Mouse (Mus musculus) monocyte, adult 5-6 weeks (primary cell): ENCODE measurements around the gene Kcmf1. TPM values are rescaled to one million over a fixed set of nuclear protein-coding genes. Genes with fewer than 3 reads are reported as not detected.

Experiments used
- ATAC-seq: fragments of 153-309, 156-312 bp; replicated peaks from 2 replicates; pipeline ENCODE4 v1.8.0; 2017; ENCODE audit warnings: mild to moderate bottlenecking; ENCODE audit not compliant: low TSS enrichment, insufficient number of reproducible peaks, severe bottlenecking, poor library complexity, low FRiP score
- total RNA-seq: library from RNA; stranded (forward); fragments of 200-1000, 200-491, 200-594 nt; gene quantifications from 3 replicates; pipeline ENCODE4 v1.2.3, GENCODE M21; 2017

Kcmf1 gene
- total RNA-seq, 1 experiment from 2014 or later, result 128 TPM

DNA sequence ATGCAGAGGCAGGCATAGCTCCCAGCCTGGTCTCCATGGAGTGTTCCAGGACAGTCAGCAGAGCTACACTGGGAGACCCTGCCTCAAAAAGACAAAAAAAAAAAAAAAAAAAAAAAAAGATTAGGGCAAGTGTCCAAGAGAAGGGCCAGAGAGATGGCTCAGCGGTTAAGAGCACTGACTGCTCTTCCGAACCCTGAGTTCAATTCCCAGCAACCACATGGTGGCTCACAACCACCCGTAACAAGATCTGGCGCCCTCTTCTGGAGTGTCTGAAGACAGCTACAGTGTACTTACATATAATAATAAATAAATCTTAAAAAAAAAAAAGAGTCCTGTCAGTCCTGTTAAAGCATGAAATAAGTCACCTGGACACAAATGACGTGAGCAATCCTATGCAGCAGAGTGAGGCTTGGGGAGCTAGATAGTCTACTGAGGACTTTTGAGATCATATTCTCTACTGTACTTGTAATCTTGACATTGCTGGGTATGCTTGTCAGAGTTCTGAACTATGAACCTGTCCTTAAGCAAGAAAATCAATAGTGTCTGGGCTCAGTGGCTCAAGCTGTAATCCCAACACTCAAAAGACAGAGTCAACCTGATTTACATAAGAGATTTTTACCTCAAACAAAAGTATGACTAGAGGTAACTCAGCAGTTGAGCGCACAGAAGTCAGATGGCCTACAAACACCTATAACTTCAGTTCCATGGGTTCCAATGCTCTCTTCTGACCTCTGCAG, 2.6 kb upstream of the Kcmf1 start:
- ATAC-seq, result no peak

DNA sequence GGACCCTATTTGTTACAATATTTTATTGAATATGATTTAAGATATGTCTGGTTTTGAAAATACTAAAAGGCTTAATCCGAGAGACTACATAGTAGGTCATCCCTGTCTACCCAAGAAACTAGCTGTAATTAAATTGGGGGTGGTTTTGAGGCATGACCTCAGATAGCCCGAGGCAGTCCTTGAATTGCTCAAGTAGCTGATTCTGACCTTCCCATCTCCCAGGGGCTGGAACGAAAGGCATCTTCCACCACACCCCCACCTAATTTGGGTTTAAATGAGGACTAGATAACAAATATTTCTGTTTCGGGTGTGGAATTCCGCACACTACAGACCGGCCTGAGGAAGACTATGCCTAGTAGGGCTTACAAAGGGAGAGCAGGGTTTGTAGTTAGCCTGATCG, 1.2 kb upstream of the Kcmf1 start:
- no peak for ATAC-seq

DNA sequence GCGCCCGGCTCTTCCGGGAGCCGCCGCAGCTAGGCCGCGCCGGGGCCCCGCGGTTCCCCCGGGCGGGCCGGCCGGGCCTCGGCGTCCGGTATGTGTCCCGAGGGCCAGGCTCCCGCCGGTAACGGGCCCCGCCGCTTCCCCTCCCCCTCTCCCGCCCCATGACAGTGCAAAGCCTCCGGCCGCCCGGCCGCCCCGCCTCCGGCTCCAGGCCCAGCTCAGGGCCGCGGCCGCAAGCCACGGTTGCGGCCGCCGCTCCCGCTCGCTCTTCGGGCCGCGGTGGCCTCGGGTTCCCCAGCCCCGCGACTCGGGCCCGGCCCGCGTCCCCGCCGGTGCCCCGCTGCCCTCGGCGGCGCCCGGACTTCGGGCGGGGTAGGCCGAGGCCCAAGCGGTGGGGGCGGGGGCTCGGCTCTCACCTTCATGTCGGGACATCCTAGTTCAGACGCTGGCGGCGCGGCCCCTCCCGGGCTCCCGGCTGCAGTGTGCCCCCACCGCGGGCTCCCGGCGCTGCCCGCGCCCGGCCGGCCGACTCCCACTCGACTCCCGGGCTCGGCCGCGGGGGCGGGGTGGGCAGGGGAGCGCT, 488 bp downstream of the Kcmf1 start:
- ATAC-seq, result no peak

DNA sequence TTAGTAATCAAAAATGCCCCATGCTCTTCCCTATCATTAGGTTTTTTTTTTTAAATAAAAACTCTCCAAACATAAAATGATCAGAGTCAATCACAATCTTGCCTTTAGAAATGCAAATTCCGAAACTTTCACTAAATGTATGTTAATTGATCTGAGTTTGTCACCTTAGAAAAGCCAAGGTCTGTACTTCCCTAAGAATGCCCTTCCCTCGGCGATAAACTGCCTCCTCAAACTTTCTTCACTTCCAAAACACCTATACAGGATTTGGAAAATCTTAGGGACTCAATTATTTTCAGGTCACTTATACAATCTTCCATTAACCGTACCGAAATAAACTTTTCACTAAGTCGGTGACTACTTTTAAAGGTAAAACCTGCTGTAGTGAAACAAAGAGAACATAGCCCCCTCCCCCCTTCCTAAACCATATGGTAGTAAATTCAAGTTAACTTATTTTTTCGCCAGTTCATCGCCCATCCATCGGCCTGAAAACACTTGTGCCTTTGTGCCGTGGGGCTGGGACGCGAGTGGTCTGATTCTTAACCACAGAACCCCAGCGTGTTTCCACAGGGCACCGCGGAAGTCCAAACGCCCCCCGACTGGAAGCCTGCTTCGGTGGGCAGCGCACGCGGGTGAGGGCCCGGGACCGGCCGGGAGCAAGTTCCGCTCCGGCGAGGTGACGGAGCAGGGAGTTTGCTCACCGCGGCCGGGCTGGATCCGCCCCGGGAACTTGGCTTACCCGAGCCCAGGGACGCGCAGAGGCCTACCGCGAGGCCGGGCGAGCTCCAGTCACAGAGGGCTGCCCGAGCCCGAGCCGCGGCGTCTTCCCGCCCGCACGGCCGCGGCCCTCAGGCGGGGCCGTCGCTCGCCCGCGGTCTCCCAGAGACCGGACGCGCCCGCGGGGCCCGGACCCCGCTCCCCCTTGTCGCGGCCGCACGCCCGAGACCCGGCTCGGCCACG, 1.3 kb downstream of the Kcmf1 start:
- 0 out of 2 replicates have a peak, but pooled peaks have one; percentile 24 for ATAC-seq

DNA sequence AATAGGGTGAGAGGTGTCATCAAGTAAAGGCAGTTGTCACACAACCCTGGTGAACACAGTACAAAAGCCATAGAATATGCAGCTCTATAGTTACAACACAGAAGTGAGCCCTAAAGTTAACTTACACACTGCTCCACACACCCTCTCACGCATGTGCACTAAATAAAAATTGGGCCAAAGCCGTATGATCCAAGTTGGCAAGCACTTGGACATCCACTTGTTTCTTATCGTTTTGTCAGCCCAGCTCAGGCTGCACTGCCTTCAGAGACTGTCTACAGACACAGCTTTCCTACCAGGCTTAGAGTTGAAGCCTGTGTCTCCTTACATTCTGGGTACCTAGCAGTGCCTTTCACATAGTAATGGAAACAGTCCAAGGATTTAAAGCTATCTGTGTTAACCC, 4.8 kb downstream of the Kcmf1 start:
- no peak for ATAC-seq

DNA sequence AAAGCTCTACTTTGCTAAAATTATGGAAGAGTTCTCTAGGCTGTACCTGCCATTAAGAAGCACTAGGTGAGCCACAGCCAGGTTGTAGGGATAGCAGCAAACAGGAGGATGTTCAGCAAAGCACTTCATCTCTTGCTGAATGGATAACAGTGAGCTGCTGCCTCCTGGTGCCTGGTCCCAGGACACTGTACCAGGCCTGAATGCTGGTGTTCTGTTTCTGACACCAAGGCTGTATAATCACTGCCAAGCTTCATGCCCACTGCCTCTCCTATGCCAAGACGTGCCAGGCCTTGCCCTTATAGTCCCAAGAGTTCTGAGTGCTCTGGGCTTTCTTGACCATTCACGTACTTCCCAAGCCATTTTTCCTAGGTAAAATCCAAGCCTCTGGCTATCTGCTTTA, 8.5 kb downstream of the Kcmf1 start:
- ATAC-seq, result no peak

DNA sequence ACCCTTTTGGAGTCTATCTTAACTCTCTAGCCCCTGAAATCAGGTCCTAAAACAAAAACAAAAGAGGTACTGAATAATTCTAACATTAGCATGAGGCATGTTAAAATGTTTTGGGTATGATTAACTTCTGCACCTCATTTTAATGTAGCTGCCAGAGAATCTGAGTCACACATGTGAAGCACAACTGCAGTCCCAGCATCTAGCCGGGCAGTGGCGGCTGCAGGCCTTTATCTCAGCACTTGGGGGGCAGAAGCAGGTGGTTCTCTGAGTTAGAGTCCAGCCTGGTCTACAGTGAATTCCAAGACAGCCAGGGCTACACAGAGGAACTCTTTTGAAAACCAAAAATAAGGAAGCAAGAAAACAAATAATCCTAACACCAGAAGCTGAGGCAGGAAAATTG, 11.1 kb downstream of the Kcmf1 start:
- ATAC-seq, result no peak

DNA sequence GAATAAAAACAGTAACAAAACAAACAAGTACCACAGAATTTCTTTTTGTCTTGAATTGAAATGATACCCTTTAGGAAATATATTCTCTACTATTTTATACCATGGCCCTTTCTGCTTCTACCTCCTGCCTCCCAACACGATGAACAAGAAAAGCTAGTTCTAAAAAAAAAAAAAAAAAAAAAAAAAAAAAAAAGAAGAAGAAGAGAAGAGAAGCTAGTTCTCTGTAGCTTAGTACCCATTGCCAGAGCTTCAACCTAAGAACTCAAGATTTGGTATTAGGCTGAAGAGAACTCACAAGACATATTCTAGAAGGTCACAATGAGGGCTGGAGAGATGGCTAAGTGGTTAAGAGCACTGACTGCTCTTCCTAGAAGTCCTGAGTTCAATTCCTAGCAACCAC, 14.5 kb downstream of the Kcmf1 start:
- no peak for ATAC-seq

DNA sequence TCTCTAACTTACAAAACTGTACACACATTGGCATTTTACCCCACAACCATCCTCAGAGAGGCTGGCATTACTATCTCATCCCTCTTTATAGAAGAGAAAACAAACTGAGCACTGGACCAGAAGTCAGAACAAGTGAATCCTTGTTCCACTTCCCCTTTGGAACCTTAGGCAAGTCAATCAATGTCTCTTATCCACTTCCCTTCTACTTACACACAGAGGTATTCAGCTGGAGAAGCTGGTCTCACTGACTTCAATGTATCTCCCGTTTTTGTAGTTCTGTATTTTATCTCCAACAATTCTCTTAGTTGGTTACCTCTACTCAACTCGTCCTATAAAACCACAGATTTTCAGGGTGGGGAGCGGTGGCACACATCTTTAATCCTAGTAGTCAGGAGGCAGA, 15.0 kb downstream of the Kcmf1 start:
- ATAC-seq, result no peak

DNA sequence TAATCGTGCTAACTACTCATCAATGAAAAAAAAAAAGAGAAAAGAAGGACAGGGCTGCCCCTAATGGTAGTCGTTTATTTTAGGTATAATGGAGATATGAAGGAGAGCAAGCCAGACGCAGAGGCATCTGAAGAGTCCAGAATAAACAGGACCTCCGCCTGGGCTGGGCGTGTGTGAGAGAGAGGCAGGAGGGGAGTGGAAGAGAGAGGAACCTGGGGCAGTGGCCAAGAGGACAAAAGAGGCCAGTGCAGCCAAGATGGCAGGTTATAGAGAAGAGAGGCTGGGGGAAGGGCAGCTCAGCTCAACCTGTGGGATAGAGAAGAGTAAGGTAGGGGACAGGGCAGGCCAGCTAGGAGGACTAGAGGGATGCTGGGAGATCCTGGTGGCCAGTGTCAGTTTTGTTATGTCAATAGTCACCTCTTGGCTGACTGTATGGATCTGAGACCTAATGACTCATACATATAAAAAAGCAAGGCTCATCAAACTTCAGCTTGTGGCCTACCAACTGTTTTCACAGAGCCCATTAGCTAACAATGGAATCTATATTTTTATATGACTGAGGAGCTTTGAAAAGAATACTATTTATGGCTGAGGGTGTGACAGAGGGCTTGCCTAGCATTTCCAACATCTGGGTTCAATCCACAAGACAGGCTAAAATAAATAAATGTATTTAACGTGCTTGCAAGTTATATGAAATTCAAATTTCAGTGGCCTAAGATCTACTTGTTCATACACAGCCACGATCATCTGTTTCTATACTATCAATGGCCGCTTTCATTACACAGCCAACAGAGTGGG, 16.9 kb downstream of the Kcmf1 start:
- no peak for ATAC-seq

DNA sequence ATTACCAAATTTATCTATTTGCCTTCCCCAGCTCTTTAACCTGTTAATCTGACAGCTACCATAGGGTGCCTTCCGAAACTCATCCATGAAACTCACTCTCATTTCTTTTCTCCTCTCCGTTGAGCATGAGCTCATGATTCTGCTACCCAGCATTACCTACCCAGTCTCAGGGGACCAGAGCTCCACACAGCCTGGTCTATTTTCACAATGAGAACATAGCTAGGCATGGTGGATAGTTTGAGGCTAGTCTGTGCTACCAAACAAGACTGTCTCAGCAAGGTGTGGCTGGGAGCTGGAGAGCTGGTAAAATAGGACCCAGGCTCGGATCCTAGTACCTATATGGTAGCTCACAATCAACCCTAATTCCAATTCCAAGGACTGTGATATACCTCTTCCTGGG, 17.6 kb downstream of the Kcmf1 start:
- no peak for ATAC-seq

DNA sequence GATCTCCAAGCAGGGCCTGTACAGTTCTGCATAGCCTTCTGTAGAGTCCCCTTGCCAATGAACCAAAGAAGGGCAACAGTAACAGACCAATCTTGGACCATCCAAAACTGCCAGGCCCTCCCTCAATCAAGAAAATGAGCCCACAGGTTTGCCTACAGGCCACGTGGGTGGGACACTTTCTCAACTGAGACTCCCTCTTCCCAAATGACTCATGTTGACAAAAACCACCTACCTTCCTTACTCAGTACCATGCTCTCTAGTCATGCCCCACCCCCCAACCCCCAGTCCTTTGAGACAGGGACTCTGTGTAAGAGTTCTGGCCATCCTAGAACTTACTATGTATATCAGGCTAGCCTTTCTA, 18.2 kb downstream of the Kcmf1 start:
- no peak for ATAC-seq

DNA sequence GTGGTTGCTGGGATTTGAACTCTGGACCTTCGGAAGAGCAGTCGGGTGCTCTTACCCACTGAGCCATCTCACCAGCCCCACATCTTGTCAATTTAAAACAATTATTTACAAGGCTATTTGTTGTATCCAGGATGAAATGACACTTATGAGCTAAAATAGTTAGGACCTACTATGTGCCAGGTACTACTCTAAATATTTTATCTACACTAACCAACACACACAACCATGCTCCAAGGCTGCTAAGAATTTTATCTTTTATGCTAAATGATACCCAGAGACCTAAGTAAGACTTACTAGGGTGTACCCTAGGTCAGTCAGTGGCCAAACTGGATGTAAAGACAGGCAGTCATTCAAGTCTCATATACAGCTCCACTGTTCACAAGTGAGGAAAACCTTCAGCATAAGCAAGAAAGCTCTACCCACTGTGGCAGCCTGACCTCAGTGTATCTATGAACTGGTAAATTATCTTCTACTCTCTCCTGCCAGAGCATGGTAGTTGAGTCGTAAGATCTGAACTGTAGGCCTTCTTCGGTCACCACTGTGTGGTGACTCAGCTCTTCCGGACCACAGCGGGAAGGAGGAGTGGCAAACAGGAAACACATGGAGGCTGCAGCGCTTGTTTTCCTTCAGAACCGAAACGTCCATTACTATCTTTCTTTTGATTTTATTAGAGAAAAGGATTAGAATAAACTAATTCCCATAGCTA, 18.7 kb downstream of the Kcmf1 start:
- peak; percentile 67 for ATAC-seq

DNA sequence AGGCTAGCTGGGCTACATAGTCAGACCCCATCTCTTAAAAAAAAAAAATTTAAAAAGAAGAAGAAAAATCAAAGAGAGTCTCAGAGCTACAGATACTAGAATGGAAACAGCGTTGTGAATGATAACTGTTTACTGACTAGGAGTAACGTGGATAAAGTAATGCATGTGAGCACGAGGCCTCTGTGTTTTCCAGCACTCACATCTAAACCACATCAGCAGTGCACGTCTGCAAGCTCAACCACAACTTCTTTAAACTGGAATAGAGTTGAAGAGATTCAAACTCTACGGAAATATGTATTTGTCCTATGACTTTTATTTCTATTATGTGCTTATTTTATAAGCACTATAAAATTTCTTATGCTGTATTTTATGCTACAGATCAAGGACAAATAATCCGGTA, 23.1 kb downstream of the Kcmf1 start:
- no peak for ATAC-seq

DNA sequence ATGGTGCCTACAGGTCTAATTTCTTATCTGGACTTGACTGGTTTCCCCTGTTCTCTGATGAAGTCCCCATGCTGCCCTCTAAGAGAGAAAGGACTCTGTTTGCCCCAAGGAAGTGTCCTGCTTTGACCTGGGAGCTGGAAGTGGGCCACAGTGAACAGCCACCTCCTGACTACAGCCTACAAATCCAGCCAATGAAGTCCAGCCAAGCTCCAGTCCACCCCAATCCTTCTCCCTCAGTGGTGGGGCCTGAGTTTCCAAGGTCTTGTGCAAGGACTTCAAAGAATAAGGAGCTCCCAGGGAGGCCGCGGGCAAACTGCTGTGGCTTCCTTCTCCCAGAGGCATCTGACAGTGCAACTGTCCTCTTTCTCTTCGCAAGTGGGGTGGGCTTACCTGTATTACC, 26.4 kb downstream of the Kcmf1 start:
- ATAC-seq, result no peak

DNA sequence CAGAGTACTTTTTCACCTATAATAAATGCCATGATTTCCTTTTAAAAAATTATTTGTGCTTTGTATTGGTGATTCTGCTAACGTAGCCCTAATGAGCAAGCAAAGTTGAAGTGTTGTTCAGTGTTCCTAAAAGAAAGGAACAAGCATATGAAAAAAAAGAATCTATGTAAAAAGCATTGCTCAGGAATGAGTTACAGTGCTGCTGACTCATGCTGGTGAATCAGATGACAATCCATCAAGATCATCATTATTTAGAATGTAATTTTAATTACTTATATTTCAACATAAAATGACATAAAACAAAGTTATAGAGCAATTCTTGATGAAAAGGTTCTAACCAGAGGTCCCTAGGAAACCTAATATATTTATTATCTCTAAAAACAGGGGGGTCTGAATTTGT, 27.5 kb downstream of the Kcmf1 start:
- no peak for ATAC-seq

DNA sequence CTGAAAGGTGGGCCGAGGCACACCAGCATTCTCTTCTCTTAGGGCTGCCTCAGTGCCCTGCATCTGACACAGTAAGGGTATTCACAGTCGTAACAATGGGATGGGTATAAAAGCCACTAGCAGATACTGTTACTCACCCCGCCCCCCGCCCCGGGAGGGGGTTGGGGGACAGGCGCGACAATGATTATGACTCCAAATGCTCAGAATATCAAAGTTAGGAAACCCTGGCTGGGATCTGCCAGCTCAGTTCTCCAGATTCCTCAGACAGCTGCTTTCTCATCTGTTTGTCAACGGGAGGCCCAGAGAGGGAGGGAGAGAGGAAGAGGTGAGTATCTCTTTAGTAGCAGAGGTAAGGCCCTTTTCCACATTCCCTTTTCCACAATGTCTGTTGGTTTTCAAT, 30.2 kb downstream of the Kcmf1 start:
- no peak; the same call in 1 of the 2 replicates for ATAC-seq

DNA sequence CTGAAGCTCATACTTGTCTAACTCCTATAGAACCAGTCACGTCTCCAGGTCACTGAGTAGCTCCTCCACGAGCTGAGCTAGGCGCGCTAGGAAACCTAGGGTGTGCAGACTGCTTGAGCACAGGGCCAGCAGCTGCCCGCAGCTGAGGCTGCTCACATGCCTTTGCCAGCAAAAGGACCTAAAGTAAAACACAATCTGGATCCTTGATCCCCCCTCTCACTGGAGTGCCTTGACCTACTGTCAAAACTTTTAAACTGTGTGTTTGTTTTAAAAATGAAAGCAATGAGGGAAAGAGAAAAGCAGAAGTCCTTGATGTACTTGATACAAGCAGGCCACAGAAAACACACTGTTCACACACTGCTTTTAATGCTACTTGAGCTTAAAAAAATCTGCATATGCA, 31.1 kb downstream of the Kcmf1 start:
- ATAC-seq, result no peak
